Mouse (Mus musculus) kidney, adult 8-10 months (tissue): Measurements from ENCODE around the gene Scoc.
"Not testable (repeated sequence)": the region's sequence is repeated elsewhere in the genome, so short reads cannot be mapped to it uniquely, and the experiment has no call there.

Experiments used
- DNase-seq, 2 experiments: peaks; one replicate each; pipeline ENCODE4 v3.0.0; 2022

Scoc gene

GRCm38 (mm10) chr8:83458222-83458621, at the start of gene Scoc:
Gene Scoc, minus strand, starts transcription at chr8:83458391.
- peak; percentile 82 to 90 for DNase-seq

DNA sequence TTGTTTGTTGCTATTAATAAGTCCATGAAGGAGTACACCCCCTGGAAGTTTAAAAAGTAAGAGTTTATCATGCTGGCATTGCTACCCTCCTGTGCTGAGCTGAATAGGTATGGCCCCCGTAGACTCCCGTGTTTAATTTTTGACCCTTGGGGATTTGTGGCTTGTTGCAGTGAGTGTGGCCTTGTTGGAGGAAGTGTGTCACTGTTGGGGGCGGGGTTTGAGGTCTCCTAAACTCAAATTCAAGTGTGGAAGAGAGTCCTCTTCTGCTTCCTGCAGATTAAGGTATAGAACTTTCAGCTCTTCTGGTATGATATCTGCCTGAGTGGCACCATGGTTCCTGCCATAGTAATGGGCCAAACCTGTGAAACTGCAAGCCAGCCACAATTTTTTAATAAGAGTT, 1.4 kb upstream of the Scoc start:
- no peak for DNase-seq

- peak; percentile 65 to 74 for DNase-seq
Measured at GRCm38 (mm10) chr8:83457121-83457520, 1.1 kb downstream of the Scoc start.

DNA sequence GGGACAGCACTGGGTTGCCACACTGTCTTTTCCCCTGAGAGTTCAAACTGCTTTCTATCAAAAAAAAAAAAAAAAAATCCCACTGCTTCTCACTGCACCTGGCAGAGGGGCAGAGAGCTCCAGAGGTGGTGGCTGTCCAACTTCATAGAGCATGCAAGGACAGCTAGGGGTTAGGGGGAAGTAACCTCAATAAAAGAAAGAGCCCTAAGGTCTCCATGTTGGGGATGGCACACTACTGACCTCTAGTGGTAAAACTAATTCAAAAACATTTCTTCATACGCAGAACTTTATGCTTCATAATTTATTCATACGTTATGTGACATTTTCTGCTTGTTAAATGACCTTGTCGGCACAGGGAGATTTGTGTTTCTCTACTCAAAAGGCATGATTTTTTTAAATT, 7.1 kb downstream of the Scoc start:
- no peak for DNase-seq

DNA sequence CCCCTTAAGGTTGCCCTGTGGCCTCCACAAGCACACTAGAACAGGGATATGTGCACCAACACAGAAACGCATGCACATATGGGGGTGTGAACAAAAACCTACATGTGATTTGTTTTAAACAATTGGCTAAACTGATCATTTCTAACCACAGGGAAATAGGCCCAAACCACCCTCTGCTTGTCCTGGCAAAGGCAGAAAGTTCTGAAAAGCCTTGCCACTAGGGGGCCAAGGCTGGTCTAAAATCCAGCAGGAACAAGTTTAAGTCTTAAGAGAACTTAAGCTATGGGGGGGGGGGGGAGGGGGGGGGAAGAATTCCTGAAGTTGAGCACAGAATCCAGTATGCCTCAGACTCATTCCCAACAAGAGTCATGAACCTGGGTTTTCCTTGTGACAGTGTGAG, 8.2 kb downstream of the Scoc start:
- peak in 1 of 2 experiments; percentile 38 for DNase-seq

DNA sequence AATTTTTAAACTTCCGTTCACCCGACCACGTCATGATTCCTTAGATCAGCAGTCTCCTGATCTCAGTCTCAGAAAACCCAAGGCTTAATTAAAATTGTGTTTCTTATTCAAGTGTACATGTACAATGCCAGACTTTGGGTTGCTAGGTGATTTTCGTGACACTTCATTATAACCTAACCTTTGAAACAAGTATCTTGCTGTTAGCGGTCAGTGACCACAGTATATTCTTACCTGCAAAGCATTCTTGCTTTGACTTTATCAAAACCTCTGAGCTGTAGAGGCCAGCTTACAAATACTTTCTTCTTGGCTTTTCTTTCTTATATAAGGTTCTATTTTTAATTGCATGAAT, 15.2 kb downstream of the Scoc start:
- DNase-seq: no peak

GRCm38 (mm10) chr8:83442243-83443051, 15.7 kb downstream of the Scoc start:
- peak; percentile 96 for DNase-seq

DNA sequence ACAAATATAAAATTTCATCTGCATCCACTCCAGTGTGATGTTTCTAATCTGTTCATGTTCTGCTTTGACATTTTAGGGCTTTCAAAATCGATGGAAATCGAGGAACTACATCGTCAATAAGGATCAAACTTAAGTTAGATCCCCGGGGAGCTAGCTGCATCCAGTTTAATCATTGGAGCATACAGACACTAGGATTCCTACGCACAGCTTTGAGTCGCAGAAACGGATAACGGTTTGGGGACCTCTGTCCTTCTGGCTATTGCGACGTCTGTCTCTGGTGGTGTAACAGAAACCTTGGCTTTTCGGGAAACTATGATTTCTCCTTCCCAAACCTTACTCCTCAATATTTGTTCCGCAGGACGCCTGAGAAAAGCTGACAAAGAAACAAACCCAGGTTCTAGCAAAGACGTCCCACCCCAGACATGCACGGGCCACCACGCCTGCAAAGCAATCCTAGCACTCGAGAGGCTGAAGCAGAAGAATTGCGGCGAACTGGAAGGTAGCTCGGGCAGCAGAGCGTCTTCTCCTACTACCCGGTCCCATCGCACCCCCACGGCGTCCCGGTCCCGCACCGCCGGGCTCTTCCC, 16.4 kb downstream of the Scoc start:
- DNase-seq: no peak

- DNase-seq: no peak
Measured at GRCm38 (mm10) chr8:83437077-83437476, 21.1 kb downstream of the Scoc start.

DNA sequence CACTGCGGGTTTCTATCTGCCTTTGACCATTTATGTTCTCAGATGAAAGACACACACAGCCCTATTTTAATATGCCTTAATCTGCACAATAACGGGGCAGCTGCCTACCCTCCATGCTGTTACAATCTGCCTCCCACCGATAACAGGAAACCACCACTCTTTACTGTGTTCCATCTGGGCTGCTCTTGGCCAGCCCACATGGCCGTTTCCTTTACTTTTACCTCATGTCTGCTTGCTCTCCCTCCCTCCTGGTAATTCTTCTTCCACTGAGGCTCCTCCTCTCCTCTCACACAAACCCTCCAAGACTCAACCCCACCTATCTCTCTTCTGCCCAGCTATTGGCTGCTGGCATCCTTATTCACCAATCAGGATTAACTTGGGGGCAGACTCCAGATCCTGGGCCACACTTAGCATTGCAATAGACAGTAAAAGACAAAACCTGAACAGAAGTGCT, 29.1 kb downstream of the Scoc start:
- no peak for DNase-seq

DNA sequence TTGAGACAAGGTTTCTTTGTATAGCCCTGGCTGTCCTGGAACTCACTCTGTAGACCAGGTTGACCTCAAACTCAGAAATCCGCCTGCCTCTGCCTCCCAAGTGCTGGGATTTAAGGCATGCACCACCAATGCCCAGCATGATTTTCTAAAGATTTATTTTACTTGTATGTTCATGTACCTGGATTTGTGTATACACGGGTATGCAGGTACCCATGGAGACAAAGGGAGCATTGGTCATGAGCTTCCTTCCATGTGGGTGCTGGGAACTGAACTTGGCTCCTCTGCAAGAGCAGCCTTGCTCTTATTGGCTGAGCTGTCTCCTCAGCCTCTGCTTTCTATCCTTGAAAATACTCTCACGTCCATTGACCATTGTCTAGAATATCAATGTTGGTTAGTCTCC, 29.6 kb downstream of the Scoc start:
- DNase-seq: not testable (repeated sequence)

GRCm38 (mm10) chr8:83426949-83427348, 31.2 kb downstream of the Scoc start:
- no peak for DNase-seq

GRCm38 (mm10) chr8:83426104-83426759, 32.0 kb downstream of the Scoc start:
- peak in 1 of 2 experiments; percentile 23 for DNase-seq

GRCm38 (mm10) chr8:83425202-83425601, 33.0 kb downstream of the Scoc start:
- DNase-seq: no peak

GRCm38 (mm10) chr8:83423032-83423825, 35.0 kb downstream of the Scoc start:
- DNase-seq: peak; percentile 48 to 57

- peak; percentile 20 to 34 for DNase-seq
Measured at GRCm38 (mm10) chr8:83421354-83421753, 36.8 kb downstream of the Scoc start.

- DNase-seq: no peak
Measured at GRCm38 (mm10) chr8:83418805-83419516, 39.2 kb downstream of the Scoc start.

DNA sequence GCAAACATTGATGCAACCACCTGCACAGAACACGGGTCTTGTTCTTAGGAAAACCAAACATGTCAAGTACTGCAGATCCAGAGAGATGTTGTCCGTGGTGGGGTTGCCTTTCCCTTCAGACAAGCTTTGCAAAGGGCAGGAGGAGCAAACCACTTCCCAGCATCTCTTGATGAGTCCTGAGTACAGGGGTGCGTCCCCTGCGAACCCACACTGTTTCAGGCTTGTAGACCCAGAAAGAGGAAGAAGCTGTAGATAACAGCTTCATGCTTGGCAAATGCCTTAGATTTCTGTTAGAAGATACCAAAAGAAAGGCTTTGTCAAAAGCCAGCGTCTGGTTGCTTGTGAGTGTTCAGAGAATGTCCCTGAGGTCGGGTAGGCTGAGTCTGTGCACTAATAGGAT, 40.2 kb downstream of the Scoc start:
- DNase-seq: no peak

DNA sequence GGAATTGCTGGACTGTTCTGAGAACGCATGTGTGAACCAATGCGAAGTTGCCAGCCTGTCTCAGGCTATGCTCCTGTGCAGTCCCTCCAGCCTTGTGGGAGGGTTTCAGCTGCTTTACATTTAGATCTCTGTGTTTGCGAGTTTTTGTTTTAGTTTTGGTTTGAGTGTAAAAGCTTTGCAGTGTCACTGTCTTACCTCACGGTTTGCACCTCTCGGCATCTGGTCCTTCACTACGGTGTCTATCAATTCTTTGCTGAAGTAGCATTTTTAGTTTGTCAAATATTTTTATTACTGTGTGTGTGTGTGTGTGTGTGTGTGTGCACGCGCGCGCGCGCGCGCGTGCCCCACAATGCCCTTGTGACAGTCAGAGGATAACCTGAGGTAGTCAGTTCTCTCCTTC, 41.3 kb downstream of the Scoc start:
- DNase-seq: no peak

- no peak for DNase-seq
Measured at GRCm38 (mm10) chr8:83408496-83408895, 49.7 kb downstream of the Scoc start.

GRCm38 (mm10) chr8:83406836-83407235, 51.4 kb downstream of the Scoc start:
- no peak for DNase-seq

DNA sequence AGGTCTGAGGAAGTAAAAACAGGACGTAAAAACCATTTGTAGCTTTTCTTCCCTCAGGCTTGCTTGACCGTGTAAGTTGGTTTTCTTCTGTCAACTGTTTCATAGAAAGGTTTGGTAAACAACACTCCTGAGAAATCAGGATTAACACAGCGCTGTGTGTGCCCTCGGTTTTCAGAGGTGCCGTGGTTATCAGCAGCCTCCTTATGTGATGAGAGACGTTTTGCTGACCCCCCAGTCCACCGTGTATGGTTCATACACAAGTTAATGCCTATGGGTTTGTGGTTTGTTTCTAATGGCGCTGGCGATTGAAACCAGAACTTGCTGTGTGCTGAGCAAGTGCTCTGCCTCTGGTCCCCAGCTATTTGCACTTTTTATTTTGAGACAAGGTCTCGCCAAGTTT, 52.6 kb downstream of the Scoc start:
- no peak for DNase-seq

- no peak for DNase-seq
Measured at GRCm38 (mm10) chr8:83397726-83398125, 60.5 kb downstream of the Scoc start.
